Mouse (Mus musculus): ENCODE results near the gene Smyd3.
"Not testable (repeated sequence)": the region's sequence is repeated elsewhere in the genome, so short reads cannot be mapped to it uniquely, and the experiment has no call there.

Smyd3 gene

DNA sequence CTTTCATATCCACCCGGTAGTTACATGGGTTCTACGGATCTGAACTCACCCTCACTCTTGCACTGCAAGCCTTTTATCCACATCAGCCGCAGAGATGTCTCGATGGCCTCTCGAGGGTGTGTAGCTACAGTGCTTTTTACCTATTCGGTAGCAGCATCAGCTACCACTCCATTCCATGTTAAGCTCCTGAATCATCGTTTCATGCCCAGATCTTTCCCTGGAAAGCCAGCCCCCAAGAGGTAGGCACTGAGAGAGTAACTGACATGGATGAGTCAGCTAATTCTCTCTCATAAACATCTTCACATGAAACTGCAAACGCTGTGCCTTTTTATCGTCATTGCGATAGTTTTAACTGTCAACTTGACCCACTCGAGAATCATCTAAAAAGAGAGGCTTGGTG lies 143.9 kb downstream of the Smyd3 start:
- DNase-seq = no peak

DNA sequence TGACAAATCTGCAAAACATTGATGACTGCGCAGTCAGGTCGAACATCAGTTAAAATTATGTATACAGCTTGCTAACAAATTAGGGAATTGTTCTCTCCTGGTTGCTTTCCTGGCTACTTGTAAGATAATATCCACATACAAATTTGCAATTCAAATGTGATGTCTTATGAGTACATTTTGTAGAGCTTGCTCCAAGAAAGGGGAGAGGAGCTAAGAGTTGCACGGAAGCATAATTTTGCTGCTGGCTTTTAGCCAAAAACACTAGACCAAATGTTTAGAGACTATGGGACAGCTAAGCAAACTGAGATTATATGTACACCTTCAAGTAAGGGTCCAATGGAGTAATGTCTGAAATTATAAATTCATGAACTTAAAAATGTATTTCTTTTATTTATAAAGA lies 146.7 kb downstream of the Smyd3 start:
- no peak for DNase-seq

DNA sequence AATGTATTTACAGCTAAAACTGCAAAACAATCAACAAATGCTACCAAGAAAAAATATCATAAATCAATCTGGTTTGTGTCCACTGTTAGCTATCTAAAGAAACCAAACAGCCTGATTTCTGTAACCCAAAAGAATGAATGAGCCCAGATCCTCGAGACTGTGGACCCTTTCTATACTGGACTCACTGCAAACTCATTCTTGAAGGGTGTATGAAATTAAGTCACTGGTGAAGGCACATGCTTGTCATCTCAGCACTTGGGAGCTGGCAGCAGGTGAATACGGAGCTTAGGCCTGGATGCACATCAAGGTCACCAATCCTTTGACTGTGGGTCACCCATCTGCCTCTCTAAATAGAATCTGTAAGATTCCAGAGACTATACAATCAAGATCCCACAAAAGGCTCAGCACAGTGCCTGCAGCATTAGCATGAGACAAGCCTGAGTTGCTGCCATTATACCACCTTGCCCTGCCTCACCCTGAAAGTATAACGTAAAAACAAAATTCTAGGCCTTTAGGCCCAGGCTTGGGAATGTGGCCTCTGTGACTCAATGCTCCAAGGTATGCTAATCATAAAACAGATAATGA lies 149.3 kb downstream of the Smyd3 start:
- DNase-seq = no peak

DNA sequence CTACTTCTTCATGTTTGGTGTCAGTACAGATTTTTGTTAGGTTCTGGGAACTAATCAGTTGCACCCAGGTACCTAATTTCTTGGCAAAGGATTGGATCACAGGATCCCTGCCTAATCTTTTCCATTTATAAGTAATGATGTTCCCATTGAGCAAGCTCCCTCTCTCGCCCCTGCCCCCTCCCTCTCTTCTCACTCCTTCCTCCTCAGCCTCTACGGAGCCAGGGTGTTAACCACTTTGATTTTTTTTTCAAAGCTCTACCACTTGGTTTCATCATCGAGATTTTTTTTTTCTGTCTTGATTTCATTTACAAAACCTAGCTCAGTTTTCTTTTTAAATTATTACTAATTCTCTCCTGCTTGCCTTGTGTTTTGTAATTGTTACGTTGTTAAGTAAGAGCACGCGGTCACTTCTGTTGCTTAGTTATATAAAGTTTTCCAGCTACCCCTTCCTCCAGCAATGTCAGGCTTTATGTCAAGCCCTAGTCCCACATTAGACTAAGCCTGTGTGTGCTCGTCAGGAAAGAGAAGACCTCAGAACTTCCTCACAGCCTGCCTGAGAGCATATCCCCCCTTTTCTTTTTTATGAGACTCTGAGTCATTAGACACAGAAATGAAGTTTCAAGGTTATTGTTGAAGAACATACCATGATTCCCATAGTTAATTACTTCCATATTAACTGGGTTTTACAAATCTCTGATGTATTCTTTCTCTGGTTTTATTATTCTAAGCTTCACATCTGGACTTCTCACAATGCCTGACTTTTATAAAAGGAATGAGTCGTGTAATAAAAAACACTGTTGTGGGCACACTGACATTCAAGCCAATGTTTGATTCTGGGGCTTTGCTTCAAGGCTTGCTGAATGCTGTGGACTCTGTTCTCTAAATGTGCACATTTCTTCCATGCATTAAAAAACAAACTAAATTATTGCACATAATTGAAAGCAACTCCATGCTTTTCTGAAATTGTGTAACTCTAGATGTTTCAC lies 156.1 kb downstream of the Smyd3 start:
- no peak for DNase-seq

DNA sequence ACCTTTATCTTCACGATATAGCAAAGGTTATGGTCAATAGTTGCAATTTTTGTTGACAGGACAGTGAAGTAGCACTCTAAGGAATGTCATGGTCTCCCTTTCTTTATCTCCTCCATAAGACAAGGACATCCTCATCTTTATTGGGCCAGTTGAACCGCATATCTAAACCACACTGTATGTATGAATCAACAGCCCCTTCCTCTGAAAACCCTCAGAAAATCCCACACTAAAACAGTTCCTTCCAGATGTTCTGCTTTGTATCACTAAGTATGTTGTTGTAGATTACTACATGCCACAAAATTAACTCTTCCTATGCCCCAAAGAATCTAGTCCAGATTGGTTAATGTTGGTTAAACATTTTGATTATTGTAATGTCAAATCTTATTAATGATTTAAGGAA lies 160.7 kb downstream of the Smyd3 start:
- no peak for DNase-seq

DNA sequence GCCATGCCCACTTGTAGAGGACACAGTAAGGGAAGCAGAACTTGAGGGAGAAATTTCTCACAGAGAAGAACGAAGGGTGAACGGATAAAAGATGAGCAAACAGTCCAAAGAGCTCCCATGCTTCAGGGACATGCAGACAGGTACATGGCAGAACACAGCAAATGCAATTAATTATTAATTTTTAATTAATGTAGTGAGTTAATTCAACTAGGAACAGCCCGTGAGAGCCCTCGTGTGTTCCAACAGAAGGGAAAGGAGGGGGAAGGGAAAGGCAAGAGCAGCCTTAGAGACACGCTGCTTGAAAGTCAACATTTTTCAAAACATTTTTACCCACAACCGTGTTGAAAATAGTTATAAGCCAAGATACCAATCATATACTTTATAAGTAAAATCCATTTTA lies 163.6 kb downstream of the Smyd3 start:
- DNase-seq = no peak

DNA sequence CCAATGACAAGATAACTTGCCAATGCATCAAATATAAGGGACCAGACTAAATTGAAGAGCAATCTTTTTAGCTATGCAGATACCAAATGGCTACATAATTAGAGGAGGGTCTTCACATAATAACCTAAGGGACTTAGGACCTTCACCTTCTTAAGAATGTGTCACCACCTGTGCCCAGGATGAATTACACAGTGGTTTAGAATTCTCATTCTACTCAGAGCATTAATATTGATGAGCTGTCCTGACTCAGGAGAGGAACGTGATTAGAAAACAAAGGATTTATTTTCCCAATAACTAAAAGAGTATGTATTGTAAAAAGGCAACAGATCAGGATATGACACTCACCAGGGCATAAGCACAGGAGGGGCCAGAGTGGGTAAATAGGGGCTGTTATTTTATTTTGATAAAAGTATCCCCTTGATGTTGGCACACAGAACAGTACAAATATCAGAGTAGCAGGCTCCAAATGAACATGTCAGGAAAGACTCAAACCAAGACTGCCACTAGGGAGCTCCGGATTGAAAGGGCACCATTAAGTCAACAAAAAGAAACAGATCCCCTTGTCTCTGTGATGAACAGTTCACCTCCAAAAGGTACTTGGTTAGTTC lies 172.4 kb downstream of the Smyd3 start:
- DNase-seq = no peak

DNA sequence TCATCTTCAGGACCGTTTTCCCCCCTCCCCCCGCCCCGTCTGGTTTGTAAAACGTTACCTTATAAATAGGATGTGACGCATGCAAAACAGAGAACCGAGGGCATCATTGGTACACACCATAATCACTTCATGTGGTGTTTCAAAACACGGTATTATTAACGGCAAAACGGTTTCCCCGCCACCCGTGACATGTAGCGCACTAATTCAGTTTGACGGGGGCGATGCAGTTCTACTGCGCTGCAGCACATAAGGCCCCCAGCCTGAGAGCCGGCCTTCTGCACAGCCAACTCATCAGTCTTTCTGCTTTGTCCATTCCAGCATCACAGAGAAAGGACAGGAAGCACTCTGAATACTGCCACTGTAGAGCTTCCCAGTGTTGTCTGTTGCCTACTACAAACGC lies 174.4 kb downstream of the Smyd3 start:
- DNase-seq = no peak

DNA sequence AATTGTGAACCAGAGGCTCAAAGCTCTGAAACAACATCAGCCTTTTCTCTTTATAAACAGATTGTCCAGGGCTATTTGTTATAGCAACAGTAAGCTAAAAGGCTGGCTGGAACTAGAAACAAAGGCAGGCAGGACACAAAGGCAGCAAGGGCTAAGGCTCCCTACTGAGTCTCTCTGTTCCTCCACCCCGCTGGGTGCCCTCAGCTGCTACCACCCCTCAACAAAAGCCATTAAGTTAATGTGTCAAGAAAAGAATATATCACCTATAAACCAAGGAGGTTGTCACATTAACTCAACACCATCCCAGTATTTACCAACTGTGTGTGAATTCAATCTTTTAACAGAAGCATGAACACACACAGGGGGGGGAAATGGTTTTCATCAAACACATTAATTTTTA lies 176.3 kb downstream of the Smyd3 start:
- DNase-seq = no peak

DNA sequence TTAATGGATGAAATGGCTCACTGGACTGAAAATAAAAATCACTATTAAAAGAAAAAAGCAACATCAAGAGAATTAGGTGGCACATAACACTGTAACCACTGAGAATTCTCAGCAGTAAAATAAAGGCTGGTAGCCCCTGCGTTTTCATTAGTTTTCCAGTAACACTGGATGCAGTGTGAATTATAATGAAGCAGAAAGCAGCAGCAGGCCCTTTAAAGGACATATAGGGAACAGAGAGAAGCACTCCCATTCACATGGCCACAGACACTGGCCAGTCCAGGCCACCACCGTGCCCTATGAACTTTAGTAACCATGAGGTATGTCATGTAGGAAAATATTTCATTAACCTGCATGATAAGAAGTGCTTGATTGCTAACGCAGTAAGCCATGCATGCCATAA lies 178.8 kb downstream of the Smyd3 start:
- no peak for DNase-seq

DNA sequence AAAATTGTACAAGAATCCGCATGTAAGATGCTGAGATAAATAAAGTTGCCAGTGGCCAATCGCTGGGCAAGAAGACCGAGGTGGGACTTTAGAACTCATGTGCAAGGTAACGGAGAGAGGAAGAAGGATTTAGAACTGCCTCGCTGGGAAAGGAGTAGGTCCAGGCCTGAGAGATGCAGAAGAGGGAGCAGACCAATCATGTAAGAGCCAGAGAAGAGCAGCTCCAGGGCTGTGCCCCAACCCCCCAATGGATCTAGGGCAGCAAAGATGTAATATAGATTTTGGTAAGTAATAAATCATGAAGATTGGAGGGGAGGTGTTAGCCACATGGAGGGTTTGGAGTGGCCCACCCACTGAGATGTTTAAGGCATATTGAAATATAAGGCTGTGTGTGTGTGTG lies 180.3 kb downstream of the Smyd3 start:
- DNase-seq = no peak

DNA sequence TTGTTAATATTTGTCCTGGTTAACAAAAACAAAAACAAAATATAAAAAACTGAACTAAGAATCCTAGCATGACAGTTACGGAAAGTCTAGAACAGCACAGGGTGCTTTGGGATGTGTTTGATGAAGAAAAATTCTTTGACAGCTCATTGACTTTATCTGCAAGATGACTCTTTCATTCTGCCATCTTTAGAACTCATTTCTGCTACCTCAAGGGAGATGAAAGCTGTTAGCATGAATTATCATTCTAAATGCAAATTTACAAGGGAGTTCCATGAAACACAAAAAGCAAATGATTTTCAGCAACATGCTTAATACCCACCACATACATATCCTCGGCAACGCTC lies 190.9 kb downstream of the Smyd3 start:
- DNase-seq = no peak

DNA sequence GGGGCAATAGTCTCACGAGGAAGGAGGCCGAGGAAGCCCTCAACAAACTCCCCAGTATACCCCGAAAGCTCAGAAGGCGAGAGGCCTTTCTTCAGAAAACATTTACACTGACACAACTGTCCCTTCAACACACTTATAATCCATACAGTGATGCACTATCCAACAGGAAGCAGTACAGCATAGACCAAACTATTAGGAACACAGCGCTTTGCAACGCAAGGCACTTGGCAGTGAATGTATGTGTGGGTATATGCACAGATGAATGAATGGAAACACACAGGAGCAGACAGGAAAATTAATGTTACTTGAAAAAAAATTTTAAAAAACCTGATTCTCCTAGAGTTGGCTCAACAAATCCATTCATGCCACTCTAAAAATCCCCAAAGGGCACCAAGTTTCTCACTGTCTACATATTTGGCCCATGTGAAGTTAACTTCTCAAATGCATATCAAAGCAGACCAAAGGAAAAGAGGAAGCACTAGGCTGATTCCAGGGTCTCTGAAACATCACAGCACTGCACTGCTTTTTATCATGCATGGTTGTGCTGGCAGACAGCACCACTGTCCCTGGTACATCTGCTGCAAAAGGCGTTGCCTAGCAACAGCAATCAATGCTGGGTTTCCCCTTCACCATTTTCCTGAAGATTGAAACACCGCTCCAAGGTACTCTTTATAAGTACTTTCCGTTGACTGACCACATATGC lies 191.4 kb downstream of the Smyd3 start:
- DNase-seq = no peak

DNA sequence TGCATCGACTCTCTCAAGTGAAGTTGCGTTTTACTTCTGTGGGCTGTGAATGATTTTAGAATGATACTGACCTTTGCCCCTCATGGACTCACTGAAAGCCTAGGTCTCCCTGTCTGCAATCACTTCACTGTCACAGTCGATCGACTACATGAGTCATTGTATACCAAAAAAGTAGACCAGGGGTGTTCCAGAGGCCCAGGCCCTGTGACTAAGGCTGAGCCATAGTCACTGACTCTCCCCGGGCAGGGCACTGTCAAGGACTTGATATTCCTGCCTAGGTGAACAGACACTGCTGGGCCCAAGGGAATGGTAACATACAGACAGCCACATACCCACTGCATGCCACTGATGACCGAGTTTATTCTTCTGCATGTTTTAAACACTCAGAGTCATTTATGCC lies 193.6 kb downstream of the Smyd3 start:
- no peak for DNase-seq

DNA sequence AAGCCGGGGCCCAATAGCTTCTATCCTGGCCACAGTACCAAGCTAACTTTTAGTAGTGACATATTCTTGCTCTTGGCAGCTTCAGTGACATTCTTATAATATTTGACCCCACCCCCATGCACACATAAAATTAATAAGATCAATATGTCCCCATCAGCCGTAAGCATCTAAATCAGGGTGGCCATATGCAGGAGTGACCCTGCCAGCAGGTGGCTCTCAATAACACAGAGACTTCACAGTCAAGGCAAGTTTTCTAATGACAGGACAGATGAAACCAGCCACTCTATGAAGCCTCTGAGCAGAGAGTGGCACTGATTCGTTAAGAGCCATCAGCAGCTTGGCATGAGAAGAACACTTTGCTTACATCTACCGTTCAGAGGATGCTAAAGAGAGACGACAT lies 204.2 kb downstream of the Smyd3 start:
- DNase-seq = peak; percentile 2

DNA sequence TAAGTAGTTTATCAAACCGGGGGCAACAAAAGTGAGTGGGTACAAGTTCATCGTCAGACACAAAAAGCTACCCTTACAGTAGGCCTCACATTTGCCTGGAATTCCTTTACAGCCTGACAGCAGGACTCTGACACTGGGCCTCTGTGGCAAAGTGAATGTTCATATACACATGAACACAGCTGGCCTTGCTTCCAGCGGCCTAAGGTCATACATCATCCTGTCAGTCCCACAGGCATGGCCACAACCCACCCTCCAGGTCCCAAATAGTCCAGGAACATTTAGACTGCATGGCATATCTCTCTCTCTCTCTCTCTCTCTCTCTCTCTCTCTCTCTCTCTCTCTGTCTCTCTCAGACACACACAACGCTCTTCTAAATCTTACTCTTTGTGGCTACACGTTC lies 208.4 kb downstream of the Smyd3 start:
- no peak for DNase-seq

DNA sequence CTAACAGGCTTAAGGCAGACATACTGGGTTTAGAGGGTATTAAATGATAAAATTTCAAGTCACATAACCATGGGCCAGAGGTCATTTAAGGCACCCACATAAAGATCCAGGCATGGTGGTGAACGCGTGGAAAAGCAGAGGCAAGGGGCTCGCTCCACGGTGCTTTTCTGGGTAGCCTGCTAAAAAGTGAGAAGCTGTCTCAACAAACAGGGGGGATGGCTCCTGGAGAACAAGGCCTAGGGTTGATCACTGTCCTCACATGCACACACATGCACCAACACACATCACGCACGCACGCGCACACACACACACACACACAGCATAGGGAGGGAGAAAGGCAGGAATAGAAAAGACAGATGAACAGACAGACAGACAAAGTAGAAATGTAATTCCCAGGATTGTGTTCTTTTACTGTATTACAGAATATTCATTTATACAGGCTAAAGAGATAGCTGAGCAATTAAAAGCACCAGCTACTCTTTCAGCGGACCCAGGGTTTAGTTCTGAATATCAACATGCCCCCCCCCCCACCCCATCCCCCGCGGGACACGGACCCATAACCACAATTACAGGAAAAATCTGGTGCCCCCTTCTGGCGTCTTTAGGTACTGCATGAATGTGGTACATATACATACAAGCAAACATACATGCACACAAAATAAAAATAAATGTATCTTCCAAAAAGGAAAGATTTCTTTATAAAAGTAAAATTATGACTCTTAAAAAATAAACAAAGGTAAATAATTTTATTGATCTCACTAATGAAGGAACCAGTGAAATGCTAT lies 215.2 kb downstream of the Smyd3 start:
- DNase-seq = no peak

DNA sequence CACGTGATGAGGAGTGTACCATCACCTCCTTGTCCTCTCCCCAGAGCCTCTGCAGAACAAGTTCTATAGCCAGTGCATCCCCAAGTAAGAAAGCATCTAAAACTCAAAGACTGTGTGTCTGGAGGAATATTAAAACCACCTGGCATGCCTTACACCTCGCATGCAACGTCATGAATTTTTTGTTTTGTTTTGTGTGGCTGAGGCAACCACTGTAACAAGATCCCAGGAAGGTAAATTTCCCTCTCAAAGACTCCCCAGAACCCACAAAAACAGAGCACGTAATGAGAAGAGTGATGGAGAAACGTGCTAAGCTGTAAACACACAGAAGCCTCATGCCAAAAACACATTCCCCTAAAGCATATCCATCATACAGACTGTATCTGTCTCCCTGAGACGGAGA lies 222.2 kb downstream of the Smyd3 start:
- no peak for DNase-seq

DNA sequence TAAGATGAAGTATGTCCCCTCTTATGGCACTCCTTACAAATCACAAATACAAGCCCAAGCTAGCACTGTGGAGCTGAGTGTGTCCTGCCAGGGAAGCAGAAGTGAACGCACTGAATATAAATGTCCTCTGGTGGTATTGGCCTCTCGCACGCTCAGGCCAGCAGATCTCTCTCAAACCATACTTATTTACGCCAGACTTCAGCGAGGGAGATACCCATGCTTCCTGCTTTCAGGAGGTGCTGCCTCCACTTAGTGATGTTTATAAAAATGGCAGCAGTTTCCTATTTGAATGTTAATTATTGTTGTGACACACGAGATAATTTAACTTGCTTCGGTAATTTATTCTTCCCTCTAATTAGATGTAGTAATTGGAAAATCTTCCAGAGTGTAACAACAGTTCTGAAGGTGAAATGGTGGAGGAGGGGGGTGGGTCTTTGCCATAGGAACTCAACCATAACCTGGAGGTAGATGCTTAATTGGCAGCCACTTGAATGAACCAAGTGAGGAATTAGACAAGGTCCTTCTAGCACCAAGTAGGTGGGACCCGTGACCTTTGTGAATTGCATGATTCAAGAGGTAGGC lies 224.0 kb downstream of the Smyd3 start:
- DNase-seq = no peak

DNA sequence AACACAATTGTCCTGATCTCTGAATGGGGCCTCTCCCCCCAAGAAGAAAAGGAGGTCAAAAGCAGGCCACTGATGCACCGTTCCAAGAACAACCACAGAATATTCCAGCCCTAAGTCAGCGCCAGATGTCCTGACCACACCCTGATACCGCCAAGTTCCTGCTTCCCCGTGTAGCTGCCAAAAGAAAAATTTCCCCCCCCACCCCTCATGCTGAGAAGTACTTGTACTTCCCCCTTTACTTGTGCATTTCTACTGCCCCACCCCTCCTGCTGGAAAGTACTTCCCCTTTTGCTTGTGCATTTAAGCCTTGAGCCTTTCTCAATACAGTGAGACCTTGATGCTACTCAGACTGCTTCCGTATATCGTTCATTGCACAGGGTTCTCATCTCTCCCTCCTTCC lies 227.7 kb downstream of the Smyd3 start:
- not testable (repeated sequence) for DNase-seq

DNA sequence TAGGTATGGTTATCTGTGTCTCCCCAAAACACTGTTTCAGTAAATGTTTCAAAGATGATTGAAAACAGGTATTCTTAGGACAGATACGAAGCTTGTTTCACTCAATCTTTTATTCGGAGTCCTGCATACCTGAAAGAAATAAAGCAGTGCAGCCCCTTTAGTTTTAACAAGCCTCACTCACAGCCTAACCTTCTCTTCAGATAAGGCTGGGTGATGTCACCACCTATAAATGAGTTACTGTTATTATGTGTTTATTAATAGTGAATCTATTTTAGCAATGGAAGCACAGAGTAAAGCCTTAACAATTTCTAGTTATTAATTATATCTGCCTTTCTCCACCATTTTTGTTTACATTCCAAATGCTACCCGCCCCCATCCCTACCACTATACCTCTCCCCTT lies 228.1 kb downstream of the Smyd3 start:
- DNase-seq = no peak

DNA sequence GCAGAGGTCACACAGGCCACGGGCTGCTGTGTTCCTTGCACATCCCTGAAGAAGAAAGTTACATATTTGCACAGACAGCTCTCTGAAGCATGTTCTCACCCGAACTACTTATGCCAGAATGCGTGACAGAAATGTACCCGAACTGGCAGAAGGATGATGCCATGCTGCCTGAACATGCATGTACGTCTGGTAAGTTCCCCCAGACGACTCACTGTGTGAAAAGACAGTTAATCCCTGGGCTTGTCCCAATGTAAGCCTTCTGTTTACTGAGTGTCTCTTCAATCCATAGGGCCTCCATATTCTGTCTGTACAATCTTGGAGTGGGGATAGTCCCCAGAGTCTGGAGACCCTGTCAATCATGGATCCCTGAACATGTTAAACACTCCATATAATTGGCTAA lies 231.1 kb downstream of the Smyd3 start:
- no peak for DNase-seq

Measured in lung, postnatal 14 days (tissue).